Mouse (Mus musculus) limb, embryonic 11.5 days (tissue): ENCODE data around the gene Tnfrsf1a. TPM values are rescaled to one million over a fixed set of nuclear protein-coding genes. Genes with fewer than 3 reads are reported as not detected.
A peak's percentile ranks its signal among the peaks of the same experiment; 100 is the strongest.

Experiments
- ATAC-seq: fragments of 200-750 bp; cut with Nextera tagmentation; 2 replicates; pipeline ENCODE4 v1.8.0; 2017; ENCODE audit warnings: low read depth; ENCODE audit not compliant: insufficient number of reproducible peaks, low FRiP score, low TSS enrichment
- DNase-seq: peaks from one replicate; pipeline ENCODE4 v3.0.0-alpha.2; 2015; ENCODE audit warnings: low spot score
- H3K27ac ChIP-seq: fragments of 300-500 bp; sonication (generic); replicated peaks from 2 replicates; pipeline ENCODE4 v1.5.1; 2014; ENCODE audit warnings: low read depth, mild to moderate bottlenecking, low read length
- H3K27me3 ChIP-seq: fragments of 300-500 bp; sonication (generic); 2 replicates; pipeline ENCODE4 v1.6.1; 2014; ENCODE audit warnings: mild to moderate bottlenecking, low read length, mixed read lengths; ENCODE audit not compliant: control insufficient read depth, insufficient read depth
- H3K36me3 ChIP-seq: fragments of 300-500 bp; sonication (generic); 2 replicates; pipeline ENCODE4 v1.6.1; 2014; ENCODE audit warnings: mild to moderate bottlenecking, low read length, moderate library complexity, mixed read lengths; ENCODE audit not compliant: control insufficient read depth, insufficient read depth
- H3K4me1 ChIP-seq: fragments of 300-500 bp; sonication (generic); 2 replicates; pipeline ENCODE4 v1.6.1; 2014; ENCODE audit warnings: low read length, mixed read lengths; ENCODE audit not compliant: control insufficient read depth, insufficient read depth
- H3K4me2 ChIP-seq: fragments of 300-500 bp; sonication (generic); 2 replicates; pipeline ENCODE4 v1.6.1; 2014; ENCODE audit warnings: low read depth, mild to moderate bottlenecking, moderate library complexity; ENCODE audit not compliant: severe bottlenecking
- H3K4me3 ChIP-seq: fragments of 300-500 bp; sonication (generic); 2 replicates; pipeline ENCODE4 v1.5.1; 2014; ENCODE audit warnings: low read depth, low read length
- H3K9ac ChIP-seq: fragments of 300-500 bp; sonication (generic); 2 replicates; pipeline ENCODE4 v1.6.1; 2014; ENCODE audit warnings: mild to moderate bottlenecking, low read length
- H3K9me3 ChIP-seq: fragments of 300-500 bp; sonication (generic); 2 replicates; pipeline ENCODE4 v1.6.1; 2016; ENCODE audit warnings: low read length; ENCODE audit not compliant: control insufficient read depth
- WGBS: fragments of 180-500 bp; shearing (Covaris S2); extraction: QIAGEN DNeasy Blood & Tissue Kit; methylation state at CpG from one replicate; pipeline ENCODE4 v1.1.7; 2014; 5-methylcytosine and 5-hydroxymethylcytosine counted together
- polyA plus RNA-seq: library from polyadenylated mRNA; unstranded; fragments of >200 nt; fragmentation: Nextera tagmentation; extraction: Ambion mirVana; gene quantifications from 2 replicates; pipeline ENCODE4 v1.2.1, GENCODE M21; 2014

Tnfrsf1a gene
- polyA plus RNA-seq, 1 experiment from 2014 or later, result 45.4 TPM

GRCm38 (mm10) chr6:125377582-125378451 is 28.7 kb downstream of the Tnfrsf1a start:
- Histone ChIP-seq H3K9ac (no peak overlapping the region), H3K4me1 (peaks cover 12% of the 10 kb centered on the region), H3K27me3 (peaks cover 50% of the 10 kb centered on the region), H3K27ac (no peak overlapping the region), H3K9me3 (no peaks in the 10 kb centered on the region; the same call in 1 of the 2 replicates), H3K36me3 (no peaks in the 10 kb centered on the region), H3K4me3 (no peak overlapping the region), H3K4me2 (no peak overlapping the region)
- DNase-seq (peak; percentile 54), ATAC-seq (no peak)
- 29% methylated on average over 16 of the region's 16 CpGs for WGBS

GRCm38 (mm10) chr6:125378621-125379020 is 29.5 kb downstream of the Tnfrsf1a start:
- no peak overlapping the region for H3K27ac ChIP-seq
- no peak overlapping the region for H3K9ac ChIP-seq
- DNase-seq (no peak), ATAC-seq (no peak)
- H3K4me3 ChIP-seq, result no peak overlapping the region
- peaks cover 12% of the 10 kb centered on the region for H3K4me1 ChIP-seq
- WGBS, result 12% methylated on average over 6 of the region's 6 CpGs
- peaks cover 50% of the 10 kb centered on the region for H3K27me3 ChIP-seq
- H3K36me3 ChIP-seq, result no peaks in the 10 kb centered on the region
- no peaks in the 10 kb centered on the region; the same call in 1 of the 2 replicates for H3K9me3 ChIP-seq
- H3K4me2 ChIP-seq, result no peak overlapping the region

- Histone ChIP-seq H3K27ac (no peak overlapping the region), H3K27me3 (peaks cover 50% of the 10 kb centered on the region), H3K4me3 (peak overlapping the region; percentile 32), H3K4me2 (peak overlapping the region; percentile 61; the same call in 1 of the 2 replicates), H3K9ac (no peak overlapping the region), H3K36me3 (no peaks in the 10 kb centered on the region), H3K4me1 (peaks cover 12% of the 10 kb centered on the region), H3K9me3 (no peaks in the 10 kb centered on the region; the same call in 1 of the 2 replicates)
- WGBS, result 5% methylated on average over 9 of the region's 9 CpGs
- ATAC-seq (no peak), DNase-seq (no peak)
Measured at GRCm38 (mm10) chr6:125379781-125380180, 30.6 kb downstream of the Tnfrsf1a start.

- DNase-seq, result no peak
- Histone ChIP-seq H3K36me3 (no peaks in the 10 kb centered on the region), H3K4me1 (peaks cover 12% of the 10 kb centered on the region), H3K27ac (no peak within 1 kb of the TSS), H3K27me3 (peaks cover 49% of the 10 kb centered on the region), H3K4me3 (peak within 1 kb of the TSS; percentile 32), H3K9ac (peak within 1 kb of the TSS; percentile 17; the same call in 1 of the 2 replicates), H3K9me3 (no peaks in the 10 kb centered on the region; the same call in 1 of the 2 replicates), H3K4me2 (peak within 1 kb of the TSS; percentile 61)
- 8% methylated on average over 38 of the region's 40 CpGs for WGBS
- ATAC-seq, result 0 out of 2 replicates have a peak, but pooled peaks have one; percentile 22
Measured at GRCm38 (mm10) chr6:125380372-125381360, 31.5 kb downstream of the Tnfrsf1a start, which contains the start of gene Plekhg6. TSS of gene Plekhg6 (minus strand) at chr6:125380793.

GRCm38 (mm10) chr6:125382024-125382423 is 32.9 kb downstream of the Tnfrsf1a start:
- no peak for ATAC-seq
- H3K27me3 ChIP-seq, result peaks cover 48% of the 10 kb centered on the region
- H3K4me3 ChIP-seq, result no peak overlapping the region
- H3K9me3 ChIP-seq, result no peaks in the 10 kb centered on the region; the same call in 1 of the 2 replicates
- 66% methylated on average over 2 of the region's 2 CpGs for WGBS
- no peak overlapping the region for H3K27ac ChIP-seq
- no peak overlapping the region for H3K4me2 ChIP-seq
- peaks cover 12% of the 10 kb centered on the region for H3K4me1 ChIP-seq
- H3K9ac ChIP-seq, result no peak overlapping the region
- DNase-seq, result no peak
- no peaks in the 10 kb centered on the region for H3K36me3 ChIP-seq

GRCm38 (mm10) chr6:125385066-125385974 is 36.2 kb downstream of the Tnfrsf1a start:
- H3K27ac ChIP-seq, result no peak overlapping the region
- ATAC-seq, result no peak
- no peak overlapping the region for H3K9ac ChIP-seq
- H3K27me3 ChIP-seq, result peaks cover 19% of the 10 kb centered on the region
- no peak overlapping the region for H3K4me2 ChIP-seq
- no peak overlapping the region for H3K4me3 ChIP-seq
- WGBS, result 63% methylated on average over 11 of the region's 11 CpGs
- no peaks in the 10 kb centered on the region for H3K36me3 ChIP-seq
- DNase-seq, result peak; percentile 40
- 0 out of 2 replicates have a peak, but pooled peaks cover 1% of the 10 kb centered on the region for H3K4me1 ChIP-seq
- H3K9me3 ChIP-seq, result no peaks in the 10 kb centered on the region; the same call in 1 of the 2 replicates

- Histone ChIP-seq H3K9ac (no peak overlapping the region), H3K9me3 (no peaks in the 10 kb centered on the region), H3K27me3 (peaks cover 12% of the 10 kb centered on the region), H3K27ac (no peak overlapping the region), H3K36me3 (no peaks in the 10 kb centered on the region), H3K4me1 (no peaks in the 10 kb centered on the region), H3K4me2 (no peak overlapping the region), H3K4me3 (no peak overlapping the region)
- no peak for DNase-seq
- 40% methylated on average over 6 of the region's 6 CpGs for WGBS
- no peak for ATAC-seq
Measured at GRCm38 (mm10) chr6:125386080-125386479, 36.9 kb downstream of the Tnfrsf1a start.
